Mouse (Mus musculus) ES-E14 (cell line): ENCODE measurements around the gene Tnfrsf4. TPM values are rescaled to one million over a fixed set of nuclear protein-coding genes. Genes with fewer than 3 reads are reported as not detected.
A peak's percentile ranks its signal among the peaks of the same experiment; 100 is the strongest.

ENCODE experiments used
- DNase-seq: peaks from one replicate; pipeline ENCODE4 v3.0.0-alpha.2; 2013; ENCODE audit warnings: low read depth, low spot score
- H3K27ac ChIP-seq: 2 replicates; pipeline ENCODE4 v1.5.1; 2012; ENCODE audit warnings: low read depth, mild to moderate bottlenecking, low read length, moderate library complexity, mixed read lengths; ENCODE audit not compliant: poor library complexity, insufficient read depth, severe bottlenecking
- H3K36me3 ChIP-seq: 2 replicates; pipeline ENCODE4 v1.6.1; 2012; ENCODE audit warnings: mild to moderate bottlenecking, low read length, moderate library complexity, mixed read lengths; ENCODE audit not compliant: control insufficient read depth, poor library complexity, insufficient read depth, severe bottlenecking
- H3K4me1 ChIP-seq, 2 experiments: fragments of 150-350 bp in 1 of 2; sonication (generic) in 1 of 2; 2 replicates each; pipeline ENCODE4 v1.6.1; 2012; ENCODE audit warnings: low read length in 2 of 2, mild to moderate bottlenecking in 1 of 2, mixed read lengths in 1 of 2; ENCODE audit not compliant: control insufficient read depth in 2 of 2, insufficient read depth in 2 of 2, poor library complexity in 1 of 2
- H3K4me3 ChIP-seq, 2 experiments: fragments of 150-350 bp in 1 of 2; sonication (generic) in 1 of 2; 2 replicates each; pipeline ENCODE4 v1.5.1; 2012; ENCODE audit warnings: low read length in 2 of 2, low read depth in 1 of 2, mild to moderate bottlenecking in 1 of 2, mixed read lengths in 1 of 2; ENCODE audit not compliant: insufficient read depth in 1 of 2, poor library complexity in 1 of 2, severe bottlenecking in 1 of 2
- H3K9ac ChIP-seq: 2 replicates; pipeline ENCODE4 v1.6.1; 2012; ENCODE audit warnings: low read depth, mild to moderate bottlenecking, low read length, mixed read lengths; ENCODE audit not compliant: poor library complexity, insufficient read depth, severe bottlenecking
- H3K9me3 ChIP-seq: fragments of 150-350 bp; sonication (generic); 2 replicates; pipeline ENCODE4 v1.6.1; 2012; ENCODE audit warnings: low read depth, mild to moderate bottlenecking, low read length; ENCODE audit not compliant: control insufficient read depth, insufficient read depth
- CHD2 ChIP-seq: IDR thresholded peaks from 2 replicates; pipeline ENCODE4 v1.6.1; 2014; ENCODE audit warnings: mild to moderate bottlenecking, low read depth, low read length, inconsistent platforms
- HCFC1 ChIP-seq: IDR thresholded peaks from 2 replicates; pipeline ENCODE4 v1.6.1; 2012; ENCODE audit warnings: low read length, inconsistent platforms, borderline replicate concordance; ENCODE audit not compliant: insufficient read depth
- MAFK ChIP-seq: IDR thresholded peaks from 2 replicates; pipeline ENCODE4 v1.6.1; 2014; ENCODE audit warnings: mild to moderate bottlenecking, low read depth, low read length, inconsistent platforms; ENCODE audit not compliant: insufficient read depth
- ZC3H11A ChIP-seq: IDR thresholded peaks from 2 replicates; pipeline ENCODE4 v1.6.1; 2012; ENCODE audit warnings: low read depth, mild to moderate bottlenecking, inconsistent platforms, low read length, borderline replicate concordance
- ZNF384 ChIP-seq: IDR thresholded peaks from 2 replicates; pipeline ENCODE4 v1.6.1; 2012; ENCODE audit warnings: low read depth, low read length, inconsistent platforms
- in situ Hi-C, 2 experiments: fragments of 600-800 bp; cut with MboI; formaldehyde crosslinking; loops; one replicate each; pipeline ENCODE4 v1.15.1; 2025; ENCODE audit warnings: low sequenced_read_pairs in 2 of 2, inconsistent platforms in 1 of 2; ENCODE audit not compliant: unreplicated experiment in 2 of 2
- total RNA-seq: library from RNA; depleted of rRNA; stranded (reverse); fragments of 300-350 nt; gene quantifications from 2 replicates; pipeline ENCODE4 v1.2.3, GENCODE M21; 2012

Gene Tnfrsf4
- total RNA-seq, 1 experiment: 2.4 TPM

- no peak for TF ChIP-seq HCFC1
- TF ChIP-seq ZNF384: no peak
- no peak for TF ChIP-seq CHD2
- no peak for TF ChIP-seq ZC3H11A
- TF ChIP-seq MAFK: no peak
- Histone ChIP-seq H3K36me3 (no peaks in the 10 kb centered on the region), H3K4me1 (peaks cover 0 to 4% of the 10 kb centered on the region in 2 experiments; a peak in 1 of 4 replicates), H3K4me3 (no peak overlapping the region), H3K9ac (no peak overlapping the region), H3K9me3 (no peaks in the 10 kb centered on the region), H3K27ac (no peak overlapping the region)
- in situ Hi-C loops: no loop called here
- DNase-seq: no peak
These were observed 41.0 kb upstream of the Tnfrsf4 start for GRCm38 (mm10) chr4:155972651-155973050.

- Histone ChIP-seq H3K4me1 (peaks cover 0 to 4% of the 10 kb centered on the region in 2 experiments; a peak in 1 of 4 replicates), H3K9me3 (no peaks in the 10 kb centered on the region), H3K9ac (no peak overlapping the region), H3K4me3 (no peak overlapping the region), H3K36me3 (no peaks in the 10 kb centered on the region), H3K27ac (no peak overlapping the region)
- DNase-seq: no peak
- TF ChIP-seq ZC3H11A (no peak), HCFC1 (no peak), CHD2 (no peak), ZNF384 (no peak), MAFK (no peak)
- in situ Hi-C loops: no loop called here
These were observed 40.4 kb upstream of the Tnfrsf4 start for GRCm38 (mm10) chr4:155973239-155973638.

DNA sequence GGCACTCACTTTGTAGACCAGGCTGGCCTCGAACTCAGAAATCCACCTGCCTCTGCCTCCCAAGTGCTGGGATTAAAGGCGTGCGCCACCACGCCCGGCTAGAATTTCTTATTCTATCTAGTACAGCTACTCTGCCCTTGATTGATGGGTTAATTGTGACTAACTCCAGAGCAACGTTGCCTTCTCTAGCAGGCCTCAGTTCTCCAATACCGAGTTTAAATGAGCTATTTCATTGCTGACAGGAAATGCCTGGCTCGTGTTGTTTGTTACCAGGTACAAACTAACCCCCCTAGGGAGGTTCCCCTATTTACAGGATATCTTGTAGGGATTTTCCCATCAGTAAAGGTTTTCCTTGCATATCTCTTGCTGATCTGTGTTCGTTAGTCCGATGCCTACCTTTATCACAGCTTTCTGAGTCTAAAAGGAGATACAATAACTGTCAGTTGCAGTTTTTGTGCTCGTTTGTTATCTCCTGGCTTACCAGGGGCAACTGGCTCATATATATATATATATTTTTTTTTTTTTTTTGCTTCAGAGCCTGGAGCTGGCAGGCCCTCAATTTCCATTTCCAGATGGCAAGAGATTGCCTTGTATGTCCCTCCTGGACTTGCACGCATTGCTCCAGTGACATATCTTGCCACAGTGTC, 32.1 kb upstream of the Tnfrsf4 start:
- Histone ChIP-seq H3K9me3 (no peaks in the 10 kb centered on the region), H3K4me1 (peaks cover 0 to 3% of the 10 kb centered on the region in 2 experiments; a peak in 1 of 4 replicates), H3K4me3 (no peak overlapping the region), H3K36me3 (no peaks in the 10 kb centered on the region), H3K9ac (no peak overlapping the region), H3K27ac (no peak overlapping the region)
- in situ Hi-C loops: no loop called here
- DNase-seq: no peak
- TF ChIP-seq ZNF384: no peak
- TF ChIP-seq CHD2: no peak

- no peaks in the 10 kb centered on the region for H3K36me3 ChIP-seq
- no peaks in the 10 kb centered on the region for H3K9me3 ChIP-seq
- H3K27ac ChIP-seq: no peak overlapping the region
- no peak for TF ChIP-seq HCFC1
- no peak for TF ChIP-seq MAFK
- no peak for TF ChIP-seq ZNF384
- no peak for TF ChIP-seq ZC3H11A
- TF ChIP-seq CHD2: no peak
- no peak overlapping the region for H3K4me3 ChIP-seq
- H3K9ac ChIP-seq: no peak overlapping the region
- DNase-seq: peak; percentile 36
- H3K4me1 ChIP-seq: peaks cover 0 to 3% of the 10 kb centered on the region in 2 experiments; a peak in 1 of 4 replicates
- in situ Hi-C loops: no loop called here
These were observed 29.9 kb upstream of the Tnfrsf4 start for GRCm38 (mm10) chr4:155983788-155984187.
